18 mouse cellular contexts compared by ENCODE assay signal in the genomic region with DNA sequence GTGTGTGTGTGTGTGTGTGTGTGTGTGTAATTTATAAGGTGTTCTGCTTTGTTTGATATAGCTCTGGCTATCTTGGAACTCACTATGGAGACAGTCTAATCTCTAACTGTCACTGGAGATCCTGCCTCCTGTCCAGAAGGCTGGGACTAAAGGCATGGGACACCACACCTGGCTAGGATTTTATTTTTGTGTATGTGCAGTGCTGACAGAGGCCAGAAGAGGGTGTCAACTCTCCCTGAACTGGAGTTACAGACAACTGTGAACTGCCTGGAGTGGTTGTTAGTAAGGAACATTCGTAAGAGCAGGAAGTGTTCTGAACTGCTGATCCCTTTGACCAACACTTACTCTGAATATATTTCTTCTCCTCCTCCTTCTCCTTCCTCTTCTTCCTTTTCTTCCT. TPM values are rescaled to one million over a fixed set of nuclear protein-coding genes. Genes with fewer than 3 reads are reported as not detected.
DNase-seq lines count a peak whose midpoint lies in the region; ATAC-seq lines count a peak whose summit lies in the region.
"Had no signal": no experiment of that assay in that cellular context is flagged by ENCODE, and none has a peak within 500 bp of the region (broad histone marks: within the 10 kb centered on the region; RNA-seq: fewer than 3 reads in every experiment).

No protein-coding gene starts in this region.

- no peak overlapping the region for H3K4me2 ChIP-seq in forebrain, embryonic 13.5 days
- H3K4me2 ChIP-seq: hindbrain, embryonic 15.5 days; limb, embryonic 15.5 days; midbrain, embryonic 11.5 days; neural tube, embryonic 15.5 days had no signal

- H3K4me3 ChIP-seq in forebrain, embryonic 13.5 days = no peak overlapping the region
- H3K4me3 ChIP-seq: heart, embryonic 10.5 days; hindbrain, embryonic 15.5 days; limb, embryonic 15.5 days; neural tube, embryonic 15.5 days had no signal

- 28% methylated on average over 1 of the region's 1 CpGs for WGBS in forebrain, embryonic 13.5 days

- no peaks in the 10 kb centered on the region for H3K36me3 ChIP-seq in splenic B cell, adult 2 months (ENCODE audit: control insufficient read depth, insufficient read depth, low read length, poor library complexity, severe bottlenecking)
- no peaks in the 10 kb centered on the region for H3K36me3 ChIP-seq in forebrain, embryonic 13.5 days (ENCODE audit: poor library complexity, severe bottlenecking)
- H3K36me3 ChIP-seq: heart, embryonic 10.5 days; hindbrain, embryonic 15.5 days; limb, embryonic 15.5 days; neural tube, embryonic 15.5 days had no signal

- H3K4me1 ChIP-seq in forebrain, embryonic 13.5 days = peaks cover 9% of the 10 kb centered on the region

- peak; percentile 55 for DNase-seq in heart, adult 11 months
- no peak for DNase-seq in heart, postnatal 14 days
- DNase-seq in retina, postnatal 1 day = peak; percentile 51
- DNase-seq in retina, embryonic 14.5 days (ENCODE audit: low spot score) = no peak
- DNase-seq in embryo, embryonic 10.5 days (ENCODE audit: low spot score) = peak; percentile 69
- DNase-seq in splenic B cell, adult 2 months (ENCODE audit: low read depth, low spot score) = peak; percentile 44
- DNase-seq in Muller cell, postnatal 12 days (ENCODE audit: inconsistent ontology term) = no peak
- DNase-seq: adrenal gland, postnatal 14 days; cerebellum, adult 2 months had no signal

- no peak for ATAC-seq in forebrain, embryonic 13.5 days

- peaks cover 3% of the 10 kb centered on the region; the same call in 1 of the 2 replicates for H3K9me3 ChIP-seq in forebrain, embryonic 13.5 days (replicated peaks)
- H3K9me3 ChIP-seq: heart, embryonic 10.5 days; hindbrain, embryonic 15.5 days; limb, embryonic 15.5 days; neural tube, embryonic 15.5 days had no signal

- intact Hi-C loops in heart, postnatal 14 days (cut with DNase I) = no loop called here

- H3K27me3 ChIP-seq in splenic B cell, adult 2 months (ENCODE audit: control insufficient read depth, insufficient read depth, low read length, poor library complexity, severe bottlenecking) = 0 out of 2 replicates have a peak, but pooled peaks cover 2% of the 10 kb centered on the region
- H3K27me3 ChIP-seq in forebrain, embryonic 13.5 days = peaks cover 94% of the 10 kb centered on the region

- H3K9ac ChIP-seq in forebrain, embryonic 13.5 days = no peak overlapping the region
- H3K9ac ChIP-seq: hindbrain, embryonic 15.5 days; limb, embryonic 15.5 days; neural tube, embryonic 15.5 days had no signal

- H3K27ac ChIP-seq in forebrain, embryonic 13.5 days = no peak overlapping the region
- H3K27ac ChIP-seq: heart, embryonic 10.5 days; hindbrain, embryonic 15.5 days; limb, embryonic 15.5 days; neural tube, embryonic 15.5 days had no signal

RNA-seq across cellular contexts. Expression of a gene that starts 49.1 kb away (rescaled TPM):
- not detected for total RNA-seq in heart, postnatal 14 days (2021)
- not detected in 2 replicates for polyA plus RNA-seq in forebrain, embryonic 13.5 days (2015; fragmentation: Nextera tagmentation; extraction: Ambion mirVana)
- total RNA-seq: adrenal gland, postnatal 14 days had no signal
- polyA plus RNA-seq: C2C12; cerebellum, adult 2 months; embryonic facial prominence, embryonic 14.5 days; frontal cortex, adult 2 months; heart, embryonic 10.5 days; hindbrain, embryonic 15.5 days; midbrain, embryonic 11.5 days; neural tube, embryonic 15.5 days had no signal

Comparison
In these comparisons a context has a peak if more than half of its experiments do, and no peak if none do; other contexts are left out.
1. DNase-seq: peak in heart, adult 11 months (single experiment), retina, postnatal 1 day (single experiment), embryo, embryonic 10.5 days (single experiment) and splenic B cell, adult 2 months (single experiment); none in heart, postnatal 14 days (0 of 2), retina, embryonic 14.5 days (single experiment) and Muller cell, postnatal 12 days (single experiment).